Mouse (Mus musculus) G1E-ER4 (cell line): ENCODE data around the gene Zfp661. TPM values are rescaled to one million over a fixed set of nuclear protein-coding genes. Genes with fewer than 3 reads are reported as not detected.

Experiments used
- GATA1 ChIP-seq: IDR thresholded peaks from one replicate; pipeline ENCODE4 v1.8.0; 2012; ENCODE audit warnings: low read length, inconsistent platforms
- polyA plus RNA-seq: library from polyadenylated mRNA; stranded (reverse); fragments of >175 nt; gene quantifications from 2 replicates; pipeline ENCODE4 v1.2.3, GENCODE M21; 2012

Zfp661 gene
- polyA plus RNA-seq = 0.14 and 0.16 TPM in 2 replicates

DNA sequence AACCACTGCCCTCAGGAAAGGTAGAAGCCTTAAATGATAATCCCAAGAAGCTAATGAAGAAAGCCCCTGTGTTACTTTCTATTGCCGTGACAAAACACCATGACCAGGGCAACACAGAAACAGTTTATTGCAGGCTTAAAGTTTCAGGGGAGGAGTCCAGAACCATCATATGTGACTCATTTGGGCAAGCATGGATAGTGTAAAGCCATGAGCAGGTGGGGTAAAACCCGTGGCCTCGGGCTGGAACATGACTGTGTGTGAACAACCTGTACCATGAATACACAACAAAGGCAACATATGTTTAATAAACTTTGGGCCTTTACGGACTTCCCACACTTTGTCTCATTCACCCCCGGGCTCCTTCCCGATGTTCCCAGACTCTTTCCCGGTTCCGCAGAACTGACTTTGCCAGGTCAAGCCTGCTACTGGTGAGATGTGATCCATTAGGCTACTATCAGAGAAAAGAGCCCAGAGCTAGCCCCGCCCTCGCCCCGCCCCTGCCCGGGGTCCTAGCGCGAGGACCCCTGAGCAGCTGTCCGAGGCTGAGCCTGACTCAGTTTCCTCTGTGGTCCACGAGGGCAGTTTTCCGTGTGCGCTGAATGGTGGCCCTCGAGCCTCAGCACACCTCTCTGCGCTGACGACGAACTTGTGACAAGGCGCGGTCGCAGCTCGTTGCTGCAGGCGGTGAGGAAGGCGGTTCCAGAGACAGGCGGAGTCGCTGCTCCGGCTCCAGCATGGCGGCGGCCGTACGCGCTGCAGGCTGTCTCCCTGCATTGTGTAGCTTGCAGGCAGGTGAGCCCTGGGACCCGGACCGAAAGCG lies at the start of gene Zfp661, which contains the start of gene Mrps5:
Gene Zfp661 (minus strand): TSS at position 401 of the 820 bp plus-strand sequence.
Gene Mrps5 (plus strand): TSS at position 529 of the 820 bp plus-strand sequence.
- no peak for TF ChIP-seq GATA1

DNA sequence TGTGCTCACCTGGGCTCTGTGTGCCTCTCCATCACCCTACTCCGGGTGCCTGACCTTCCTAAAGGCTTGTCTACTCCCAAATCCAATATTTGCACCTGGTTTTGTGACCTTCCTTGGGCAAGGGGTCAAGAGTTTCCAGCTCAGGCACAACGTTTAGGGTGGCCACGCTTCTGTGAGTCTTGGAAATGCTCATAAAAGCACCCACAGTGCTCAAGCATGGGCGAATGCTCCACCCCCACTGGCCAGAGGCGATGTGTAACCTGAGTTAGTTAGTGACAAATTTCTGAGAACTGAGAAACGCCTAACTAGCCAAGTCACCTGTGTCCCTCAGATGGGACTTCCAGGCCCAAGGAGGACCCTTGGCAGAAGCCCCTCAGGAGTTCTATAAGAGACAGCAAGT lies 48.7 kb upstream of the Zfp661 start:
- no peak for TF ChIP-seq GATA1

DNA sequence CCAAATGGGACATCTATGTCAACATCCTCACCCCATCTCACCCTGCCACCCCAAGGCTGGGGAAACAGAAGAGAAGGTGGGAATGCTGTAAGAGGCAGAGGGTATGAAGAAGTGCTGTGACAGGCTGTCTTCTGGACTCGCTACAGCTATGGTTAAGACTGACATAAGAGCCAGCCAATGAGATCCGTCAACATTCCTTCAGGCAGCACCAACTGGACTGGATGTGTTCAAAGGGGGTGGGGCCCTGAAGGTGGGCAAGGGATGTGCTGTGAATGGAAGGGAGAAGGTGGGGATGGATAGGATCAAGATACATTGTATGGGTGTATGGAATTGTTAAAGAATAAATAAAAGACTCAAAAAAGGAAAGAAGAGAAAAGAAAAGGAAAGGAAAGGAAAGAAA lies 45.7 kb upstream of the Zfp661 start:
- TF ChIP-seq GATA1 = no peak

GRCm38 (mm10) chr2:127627990-127628570 lies 41.2 kb upstream of the Zfp661 start:
- TF ChIP-seq GATA1 = no peak

DNA sequence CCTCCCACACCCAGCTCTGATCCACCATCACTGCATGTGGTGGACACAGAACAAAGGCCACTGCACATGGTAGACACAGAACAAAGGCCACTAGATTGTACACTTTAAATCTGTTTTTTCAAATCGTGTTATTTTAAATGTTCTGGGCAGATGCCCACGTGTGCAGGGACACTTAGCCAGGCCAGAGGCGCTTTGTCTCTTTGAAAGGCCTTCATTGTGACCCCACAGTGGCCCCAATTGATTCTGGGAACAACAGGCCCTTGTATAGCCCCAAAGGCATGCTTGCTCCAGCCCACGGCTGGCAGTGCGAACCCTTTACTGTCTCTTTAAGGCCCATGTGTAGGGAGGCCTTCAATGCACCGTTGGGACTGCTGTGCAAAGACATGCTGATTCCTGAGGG lies 40.5 kb upstream of the Zfp661 start:
- no peak for TF ChIP-seq GATA1

DNA sequence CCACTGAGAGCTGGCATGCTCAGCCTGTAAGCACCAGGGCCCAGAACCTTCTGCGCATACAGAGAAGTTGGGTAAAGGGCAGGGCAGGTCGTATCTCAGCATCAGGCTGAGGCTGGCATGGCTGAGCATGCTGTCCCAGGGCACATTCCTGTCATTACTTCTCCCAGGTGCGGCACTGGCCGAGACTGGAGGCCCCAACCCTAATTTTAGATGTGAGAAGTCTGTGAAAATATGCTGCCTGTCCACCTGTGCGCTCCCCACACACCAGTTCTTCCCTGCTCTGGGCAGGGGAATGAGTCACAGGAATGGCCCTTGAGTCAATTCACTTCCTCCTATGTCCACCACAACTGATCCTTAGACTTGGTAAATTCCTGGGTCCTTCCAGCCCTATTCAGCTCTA lies 38.8 kb upstream of the Zfp661 start:
- TF ChIP-seq GATA1 = no peak

- no peak for TF ChIP-seq GATA1
Observed at GRCm38 (mm10) chr2:127624786-127625185, 37.9 kb upstream of the Zfp661 start.

DNA sequence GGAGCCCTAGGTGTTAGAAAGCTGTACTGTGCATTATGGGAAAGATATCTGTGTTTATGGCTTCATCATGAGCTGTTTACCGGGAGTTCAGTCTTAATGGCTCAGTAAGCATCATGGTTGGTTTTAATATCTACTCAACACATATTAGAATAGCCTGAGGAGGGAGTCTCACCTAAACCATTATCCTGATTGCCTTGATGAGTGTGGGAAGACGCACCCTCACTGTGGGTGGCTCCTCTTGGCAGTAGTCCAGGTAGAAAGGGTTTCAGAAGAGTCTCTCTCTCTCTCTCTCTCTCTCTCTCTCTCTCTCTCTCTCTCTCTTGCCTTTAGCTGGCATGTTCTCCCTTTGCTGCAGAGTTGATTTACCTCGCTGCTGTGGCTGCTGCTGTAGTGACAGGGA lies 35.2 kb upstream of the Zfp661 start:
- TF ChIP-seq GATA1 = no peak

DNA sequence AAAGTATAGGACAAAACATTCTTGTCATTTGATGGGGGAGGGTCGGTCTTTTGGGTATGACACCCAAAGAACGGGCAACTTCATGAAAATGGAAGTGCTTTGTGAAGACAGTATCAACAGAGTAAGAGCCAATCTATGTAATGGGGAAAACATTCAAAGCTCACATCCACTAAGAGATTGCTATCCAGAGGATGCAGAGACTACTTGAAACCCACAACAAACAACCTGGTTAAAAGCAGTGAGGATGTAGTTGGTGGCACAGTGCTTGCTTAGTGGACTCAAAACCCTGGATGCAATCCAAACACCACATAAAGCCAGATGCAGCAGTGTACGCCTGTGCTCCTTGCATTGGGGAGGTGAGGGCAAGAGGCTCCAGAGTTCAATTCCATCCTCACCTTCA lies 32.4 kb upstream of the Zfp661 start:
- TF ChIP-seq GATA1 = no peak

DNA sequence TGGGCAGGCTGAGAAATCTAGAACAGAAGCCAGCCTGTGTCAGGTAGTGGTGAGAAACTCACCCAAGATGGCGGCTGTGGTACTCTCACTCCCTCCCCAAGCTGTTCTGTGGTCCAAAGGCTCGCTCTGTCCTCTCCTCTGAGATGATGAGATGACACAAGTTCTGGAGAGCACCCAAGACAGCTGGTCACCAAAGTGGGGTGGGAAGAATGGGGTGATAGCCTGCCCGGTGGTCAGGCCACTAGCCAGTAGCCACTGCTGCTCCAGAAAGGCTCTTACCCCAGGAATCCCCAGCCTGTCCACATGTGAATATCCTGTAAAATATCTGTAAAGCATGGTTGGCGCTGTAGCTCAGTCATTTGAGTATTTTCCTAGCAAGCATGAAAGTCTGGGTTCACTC lies 25.4 kb upstream of the Zfp661 start:
- no peak for TF ChIP-seq GATA1

DNA sequence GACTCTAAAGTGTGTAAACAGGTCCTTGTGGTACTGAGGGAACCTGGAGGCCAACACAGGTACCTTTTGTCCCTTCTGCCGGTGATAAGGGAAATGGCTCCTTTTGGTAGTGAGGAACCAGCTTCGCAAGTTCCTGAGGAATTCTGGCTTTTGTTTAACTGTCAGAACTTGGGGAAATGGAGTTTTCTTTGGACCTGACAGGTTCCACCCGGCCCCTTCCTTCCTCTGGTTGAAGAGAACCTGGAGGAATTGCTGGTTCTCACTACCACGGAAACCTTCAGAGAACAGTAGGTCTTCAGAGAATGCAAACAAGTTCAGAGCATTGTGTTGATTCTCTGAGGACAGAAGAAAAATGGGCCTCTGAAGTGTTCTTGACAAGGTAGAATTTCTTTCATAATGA lies 24.5 kb upstream of the Zfp661 start:
- TF ChIP-seq GATA1 = no peak

DNA sequence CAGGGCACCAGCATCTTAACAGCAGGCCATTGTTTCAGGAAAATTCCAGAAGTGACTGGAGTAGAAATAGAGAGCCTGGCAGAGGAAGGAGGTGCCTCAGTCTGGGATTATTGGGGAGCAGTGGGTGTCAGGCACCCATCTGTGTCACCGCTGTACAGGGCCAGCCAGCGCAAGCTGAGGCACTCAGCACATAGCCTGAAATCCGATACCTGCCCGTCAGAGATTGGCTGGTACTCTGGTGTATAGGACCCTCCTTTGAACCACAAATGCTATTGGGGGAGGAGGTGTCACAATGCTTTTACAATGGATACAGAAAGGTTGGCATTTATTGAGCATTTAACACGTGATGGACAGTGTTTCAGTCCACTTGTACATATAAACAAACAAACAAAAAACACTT lies 22.1 kb upstream of the Zfp661 start:
- TF ChIP-seq GATA1 = no peak

- TF ChIP-seq GATA1 = no peak
Observed at GRCm38 (mm10) chr2:127608234-127608633, 21.3 kb upstream of the Zfp661 start.

DNA sequence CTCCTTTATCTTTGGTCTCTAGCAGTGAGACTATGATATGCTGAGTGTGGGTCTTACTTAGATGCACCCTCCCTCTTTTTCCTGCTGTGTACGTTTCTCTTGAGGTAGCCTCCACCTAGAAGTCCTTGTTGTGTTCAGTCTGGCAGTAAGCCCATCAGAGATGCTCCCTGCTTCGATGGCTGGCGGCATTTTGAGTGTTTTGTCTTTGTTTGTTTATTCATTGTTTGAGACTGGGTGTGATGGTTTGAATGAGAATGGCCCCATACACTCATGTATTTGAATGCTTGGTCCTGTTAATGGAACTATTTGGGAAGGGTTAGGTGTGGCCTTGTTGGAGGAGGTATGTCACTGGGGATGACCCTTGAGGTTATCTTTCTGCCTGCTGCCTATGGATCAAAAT lies 18.3 kb upstream of the Zfp661 start:
- no peak for TF ChIP-seq GATA1

DNA sequence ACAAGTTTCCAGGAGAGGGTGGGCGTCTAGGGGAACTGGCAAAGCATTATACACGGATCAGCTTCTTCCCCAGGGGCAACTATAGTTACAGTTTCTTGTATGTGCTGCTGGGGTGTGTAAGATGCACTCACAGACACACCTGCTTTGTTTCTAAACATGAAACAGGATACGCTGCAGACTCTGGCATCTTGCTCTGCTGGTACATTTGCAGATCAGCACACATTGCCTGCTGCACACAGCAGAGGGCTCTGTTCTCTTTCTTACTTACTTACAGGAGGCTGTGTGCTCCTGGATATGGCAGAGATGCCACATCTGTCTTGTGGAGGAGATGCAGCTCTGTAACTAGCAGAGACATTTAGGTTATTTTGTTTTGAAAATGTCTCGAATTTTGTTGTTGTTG lies 3.9 kb upstream of the Zfp661 start:
- no peak for TF ChIP-seq GATA1

- no peak for TF ChIP-seq GATA1
Observed at GRCm38 (mm10) chr2:127590204-127590603, 3.3 kb upstream of the Zfp661 start.

DNA sequence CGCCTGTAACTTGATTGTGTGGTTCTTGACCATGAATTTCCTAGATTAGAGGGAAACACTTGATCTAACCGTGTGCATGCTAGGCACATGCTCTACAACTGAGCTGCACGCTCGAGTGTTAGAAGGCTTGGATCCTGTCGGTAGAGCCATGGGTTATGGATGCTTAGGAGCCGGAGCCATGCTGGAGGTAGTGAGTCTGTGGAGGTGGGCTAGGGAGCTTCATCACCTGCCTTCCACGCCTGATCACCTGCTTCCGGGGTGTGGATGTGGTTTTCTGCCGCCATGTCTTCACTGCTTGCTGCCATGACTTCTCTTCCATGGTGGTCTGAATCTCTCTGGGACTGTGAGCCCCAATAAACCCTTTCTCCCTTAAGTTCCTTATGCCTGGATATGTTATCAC lies 2.0 kb upstream of the Zfp661 start:
- TF ChIP-seq GATA1 = no peak
